Mouse (Mus musculus): Measurements from ENCODE around the gene Cacng6.

DNA sequence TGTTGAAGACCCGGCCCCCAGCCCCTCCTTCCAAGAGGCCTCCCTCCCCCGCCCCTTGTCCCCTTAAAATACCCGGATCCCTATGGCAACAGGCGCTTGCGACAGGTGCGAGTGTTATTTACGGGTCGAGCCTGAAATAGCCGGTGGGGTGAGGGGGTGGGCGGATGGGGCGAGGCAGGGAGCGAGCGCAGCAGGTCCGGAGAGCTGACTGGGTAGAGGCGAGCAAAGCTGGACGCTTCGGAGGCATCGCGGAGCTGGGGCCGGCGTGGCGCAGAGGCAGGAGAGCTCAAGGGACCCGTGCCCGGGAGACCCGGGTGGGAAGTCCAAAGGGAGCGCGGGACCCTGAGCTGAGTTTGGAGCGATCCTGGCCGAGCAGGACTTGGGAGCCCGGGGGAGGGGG is 565 bp upstream of the Cacng6 start:
- TF ChIP-seq POLR2A (IDR thresholded peaks at IDR 0.05; ENCODE audit: low read depth, low read length) (no peak), CTCF (IDR thresholded peaks at IDR 0.05; ENCODE audit: extremely low read depth, insufficient read depth, insufficient read length, insufficient replicate concordance) (no peak)

Measured in spleen, adult 2 months (tissue).